Mouse (Mus musculus) MN1 (cell line): ENCODE data around the gene Pcdh9.
"Not testable (repeated sequence)": the region's sequence is repeated elsewhere in the genome, so short reads cannot be mapped to it uniquely, and the experiment has no call there.

Experiments
- DNase-seq: peaks from one replicate; pipeline ENCODE4 v3.0.0-alpha.2; 2016; ENCODE audit warnings: low spot score

The Pcdh9 gene

DNA sequence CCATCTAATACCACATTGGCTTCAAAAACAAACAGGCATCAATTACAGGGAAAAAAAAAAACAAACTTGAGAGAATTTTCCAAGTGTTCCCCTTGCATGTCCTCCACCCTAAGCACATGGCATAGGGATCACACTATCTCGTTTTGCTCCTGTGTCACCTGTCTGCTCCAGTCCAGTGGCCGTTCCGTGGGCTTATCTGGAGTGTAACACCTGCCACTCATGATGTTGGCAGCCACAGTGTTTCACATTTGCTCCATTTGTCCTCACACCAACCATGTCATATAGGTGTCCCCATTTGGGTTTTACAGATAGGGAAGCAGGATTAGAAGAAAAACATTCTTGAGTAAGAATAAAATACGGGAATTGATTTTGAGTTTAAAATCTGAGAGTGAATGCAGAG lies 514.3 kb downstream of the Pcdh9 start:
- DNase-seq: no peak

DNA sequence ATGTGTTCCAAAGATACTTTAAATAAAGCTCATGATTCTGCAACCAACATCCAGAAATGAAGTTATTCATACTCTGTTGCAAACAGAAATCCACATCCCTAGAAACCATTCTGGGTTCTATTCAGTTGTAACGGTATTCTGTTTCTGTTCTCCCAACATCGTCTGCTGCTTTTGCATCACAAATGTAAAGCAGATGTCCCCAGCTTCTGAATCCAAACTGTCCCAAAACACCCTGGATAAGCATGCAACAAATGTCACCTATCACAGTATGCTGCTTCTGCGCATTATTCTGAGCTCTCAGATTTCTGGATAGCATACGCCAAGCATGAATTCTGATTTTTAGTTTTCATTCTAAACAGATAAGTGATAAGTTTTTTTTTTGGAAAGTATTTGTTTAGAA lies 516.3 kb downstream of the Pcdh9 start:
- DNase-seq: no peak

DNA sequence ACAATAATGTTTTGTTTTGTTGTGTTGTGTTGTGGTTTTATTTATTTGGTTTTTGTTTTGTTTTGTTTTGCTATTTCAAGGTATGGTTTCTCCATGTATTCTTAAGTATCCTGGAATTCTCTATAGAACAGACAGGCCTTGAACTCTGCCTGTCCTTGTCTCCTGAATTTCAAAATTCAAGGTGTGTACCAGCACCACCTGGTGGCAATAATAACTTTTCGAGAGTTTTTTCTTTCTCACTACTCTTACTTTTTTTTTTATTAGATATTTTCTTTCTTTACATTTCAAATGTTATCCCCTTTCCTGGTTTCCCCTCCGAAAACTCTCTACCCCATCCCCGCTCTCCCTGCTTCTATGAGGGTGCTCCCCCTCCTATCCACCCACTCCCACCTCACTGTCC lies 536.3 kb downstream of the Pcdh9 start:
- no peak for DNase-seq

DNA sequence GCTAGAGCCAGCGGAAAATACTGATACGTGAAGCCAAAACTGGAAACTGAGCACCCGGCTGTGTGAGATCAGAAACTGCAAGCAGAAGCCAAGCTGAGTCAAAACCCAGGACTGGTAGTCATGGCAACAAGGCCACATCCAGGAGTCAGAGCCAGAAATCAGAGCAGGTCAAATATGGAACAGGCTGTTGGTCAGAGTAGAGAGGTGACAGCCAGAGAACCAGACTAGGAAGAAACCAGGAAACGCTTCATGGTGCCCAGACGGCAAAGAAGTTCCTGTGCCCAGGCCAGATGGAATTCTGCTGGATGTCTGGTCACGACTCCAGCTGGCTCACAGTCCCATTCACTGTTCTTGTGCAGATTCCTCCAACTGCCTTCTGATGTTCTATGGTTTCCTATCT lies 539.6 kb downstream of the Pcdh9 start:
- peak; percentile 7 for DNase-seq

DNA sequence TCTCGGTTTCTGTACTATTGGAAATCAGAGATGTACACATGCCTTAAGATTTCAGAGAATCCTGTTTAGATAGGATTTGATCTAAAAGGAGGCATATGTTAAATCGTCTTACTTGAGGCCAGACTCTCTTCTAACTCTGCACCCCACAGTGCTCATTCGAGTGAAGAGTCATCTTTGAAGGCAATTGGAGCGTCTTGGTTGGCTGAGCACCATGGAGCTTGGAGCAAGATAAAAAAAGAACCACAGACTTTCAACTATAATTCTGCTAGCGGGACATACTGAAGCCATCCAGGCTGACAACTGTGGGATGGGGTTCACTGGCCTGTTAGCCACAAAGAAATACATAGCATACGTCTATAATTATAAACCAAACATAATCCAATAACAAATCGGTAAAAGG lies 541.3 kb downstream of the Pcdh9 start:
- no peak for DNase-seq

DNA sequence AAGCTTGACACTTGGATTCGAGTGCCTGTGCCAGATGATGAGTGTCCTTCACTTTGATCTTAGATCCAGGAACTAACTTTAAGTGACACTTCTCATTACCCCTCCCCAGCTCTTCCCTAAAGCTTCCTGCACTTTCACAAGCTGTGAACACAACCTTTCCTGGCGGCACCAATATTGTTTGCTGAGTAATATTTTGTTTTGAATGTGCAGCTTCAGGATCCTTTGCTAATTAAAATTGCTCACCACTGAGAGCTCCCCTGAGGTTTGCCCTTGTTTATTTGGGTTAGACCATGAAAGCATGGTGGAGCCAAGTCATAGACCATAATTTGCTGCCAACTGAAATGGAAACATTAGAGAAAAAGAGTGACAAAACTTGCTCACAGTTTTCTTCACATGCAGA lies 543.4 kb downstream of the Pcdh9 start:
- DNase-seq: no peak

DNA sequence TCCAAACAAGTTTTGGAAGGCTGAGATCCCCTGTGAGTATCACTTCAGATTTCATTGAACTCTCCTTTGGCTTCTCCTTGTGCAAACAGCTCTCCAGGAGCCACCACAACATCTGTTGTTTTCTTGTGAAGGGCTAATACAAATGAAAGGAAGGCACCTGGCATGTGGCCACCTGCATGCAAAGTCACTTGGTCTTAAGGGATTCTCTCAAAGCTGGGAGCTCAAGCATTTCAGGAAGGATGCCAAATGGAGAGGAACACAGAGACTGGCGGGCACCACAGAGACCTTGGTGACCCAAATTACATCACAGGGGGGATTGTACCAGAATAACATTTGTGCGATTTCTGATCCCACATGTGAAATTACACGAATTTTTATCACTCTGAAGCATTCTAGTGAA lies 547.7 kb downstream of the Pcdh9 start:
- DNase-seq: no peak

DNA sequence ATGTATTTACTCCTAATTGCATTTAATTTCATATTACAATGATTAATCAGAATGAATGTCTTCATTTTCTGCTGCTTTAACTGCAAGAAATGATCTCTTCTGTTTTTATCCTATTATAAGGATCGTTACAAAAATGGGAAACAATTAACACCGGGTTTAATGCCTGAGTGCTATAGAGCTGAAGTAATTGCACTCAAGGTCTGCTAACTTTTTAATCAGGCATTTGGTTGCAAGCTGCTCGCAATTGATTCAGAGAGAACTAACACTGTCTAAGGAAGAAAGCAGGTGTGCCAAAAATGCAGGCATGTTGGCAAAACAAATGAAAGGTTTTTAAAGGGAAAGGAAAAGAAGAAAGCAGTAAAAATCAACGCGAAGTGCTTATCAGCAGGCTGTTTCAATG lies 549.1 kb downstream of the Pcdh9 start:
- DNase-seq: no peak

DNA sequence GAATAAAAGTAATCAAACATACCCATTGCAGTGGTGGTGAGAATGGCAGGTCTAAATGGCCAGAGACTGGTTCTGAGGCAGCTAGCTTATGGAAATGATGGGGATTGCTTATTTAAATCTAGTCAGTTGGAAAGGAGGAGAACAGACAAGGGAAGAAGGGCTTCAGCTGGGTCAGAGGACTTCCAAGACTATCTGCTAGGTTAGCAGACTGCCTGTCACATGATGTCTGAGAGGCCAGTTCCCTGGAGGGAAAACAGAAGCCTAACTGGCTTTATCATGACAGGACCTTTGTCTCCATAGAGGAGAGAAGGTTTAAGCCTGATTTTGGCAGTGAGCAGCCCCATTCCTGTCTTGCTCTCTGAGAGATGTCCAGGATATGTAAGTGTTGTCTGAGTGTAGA lies 561.2 kb downstream of the Pcdh9 start:
- DNase-seq: no peak

DNA sequence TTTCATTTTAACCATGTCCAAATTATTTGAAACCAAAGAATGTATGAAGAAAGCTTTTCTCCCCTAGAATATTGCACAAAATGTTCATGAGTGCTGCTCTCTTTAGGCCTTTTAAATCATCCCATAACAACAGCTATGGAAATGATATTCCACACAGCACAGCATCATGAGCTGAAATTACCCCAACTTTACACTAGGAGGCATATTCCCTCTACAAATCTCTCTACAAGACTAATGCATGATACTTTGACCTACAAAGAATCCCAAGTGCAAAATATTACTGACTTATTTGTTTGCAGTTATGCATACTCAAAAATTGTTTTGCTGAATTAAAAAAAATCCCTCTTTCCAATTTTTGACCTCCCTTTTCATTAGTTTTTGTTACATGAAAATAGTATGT lies 573.1 kb downstream of the Pcdh9 start:
- DNase-seq: no peak

DNA sequence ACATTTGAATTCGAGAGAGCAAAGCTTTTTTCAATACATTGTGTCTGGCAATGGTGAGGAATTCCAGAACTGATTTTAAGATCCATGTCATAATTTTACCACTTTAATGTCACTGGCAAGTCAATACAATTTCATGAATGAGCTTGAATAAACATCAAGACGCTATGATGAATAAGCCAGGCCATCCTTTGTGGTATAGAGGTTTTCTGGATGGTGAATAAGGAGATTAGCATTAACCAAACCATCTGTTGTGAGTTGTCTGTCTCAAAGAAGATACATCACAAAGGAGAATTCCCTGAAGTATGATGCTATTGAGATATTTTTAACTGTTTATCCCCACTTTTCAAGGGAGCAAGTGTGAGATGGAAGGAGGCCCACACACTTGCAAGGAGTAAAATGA lies 602.1 kb downstream of the Pcdh9 start:
- no peak for DNase-seq

DNA sequence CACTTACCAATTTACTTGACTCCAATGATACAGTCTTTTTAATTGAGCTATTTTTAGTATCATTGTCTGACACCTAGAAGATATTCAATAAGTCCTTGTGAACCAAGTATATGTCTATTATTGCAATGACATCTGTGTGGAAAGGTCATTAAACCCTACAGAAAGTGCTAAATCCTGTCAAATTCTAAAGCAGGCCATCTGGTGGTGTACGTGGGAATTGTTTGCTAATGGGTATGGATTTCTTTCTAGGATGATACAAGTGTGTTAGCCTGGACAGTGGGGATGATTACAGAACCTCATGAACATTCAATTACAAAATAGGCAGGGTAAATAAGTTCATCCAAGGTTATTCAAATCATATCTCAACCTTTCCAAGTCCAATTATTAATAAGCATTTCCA lies 602.8 kb downstream of the Pcdh9 start:
- DNase-seq: no peak

DNA sequence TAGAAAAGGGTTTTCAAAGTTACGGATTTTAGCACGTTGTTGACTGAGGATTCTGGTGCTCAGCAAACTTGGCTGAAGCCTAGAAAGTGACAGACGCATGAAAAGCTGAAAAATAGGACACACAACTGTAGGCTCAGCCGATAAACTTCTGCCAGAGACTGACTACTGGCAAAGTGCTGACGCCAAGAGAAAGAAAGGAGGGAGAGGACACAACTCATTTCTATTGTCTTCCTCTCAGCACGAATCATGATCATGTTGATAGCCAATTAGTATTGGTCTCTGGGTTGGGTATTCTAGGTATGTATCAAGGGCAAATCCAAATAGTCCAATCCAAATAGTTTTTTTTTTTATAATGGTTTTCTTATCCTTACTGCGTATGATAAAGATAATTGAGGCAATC lies 605.3 kb downstream of the Pcdh9 start:
- no peak for DNase-seq

DNA sequence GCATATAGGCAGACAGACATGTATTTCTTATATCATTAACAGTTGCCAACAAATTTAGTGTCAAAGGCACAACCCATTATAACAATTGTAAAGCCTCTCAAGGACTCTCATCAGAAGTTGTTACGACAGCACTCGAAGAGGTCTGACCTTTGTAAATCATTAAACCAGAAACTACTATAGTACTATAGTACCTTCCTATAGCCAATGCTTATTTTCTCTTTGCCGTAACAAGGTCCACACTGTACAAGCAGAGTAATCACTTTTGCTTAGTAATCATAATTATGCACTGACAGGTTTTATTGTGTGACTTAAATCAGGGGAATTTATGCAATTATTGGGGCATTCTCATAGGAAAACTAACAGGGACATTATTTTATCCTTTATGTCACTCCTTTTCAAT lies 606.5 kb downstream of the Pcdh9 start:
- DNase-seq: no peak

DNA sequence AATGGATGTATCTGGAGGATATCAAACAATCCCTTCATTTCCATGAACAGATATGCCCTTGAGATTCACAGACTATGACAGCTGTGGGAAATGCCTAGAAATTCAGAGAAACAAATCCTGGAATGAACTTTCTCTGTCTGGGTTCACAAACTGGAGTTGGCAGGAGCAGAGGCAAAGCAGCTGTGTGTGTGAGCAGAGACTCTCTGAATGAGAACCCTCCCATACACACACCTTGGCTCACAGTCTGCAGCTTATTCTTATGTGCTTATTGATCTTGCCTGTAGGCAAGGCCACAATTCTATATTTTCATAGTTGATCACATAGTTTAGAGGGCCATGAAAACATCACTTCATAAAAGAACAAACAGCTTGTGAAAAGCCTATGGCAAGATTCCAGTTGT lies 614.8 kb downstream of the Pcdh9 start:
- no peak for DNase-seq

DNA sequence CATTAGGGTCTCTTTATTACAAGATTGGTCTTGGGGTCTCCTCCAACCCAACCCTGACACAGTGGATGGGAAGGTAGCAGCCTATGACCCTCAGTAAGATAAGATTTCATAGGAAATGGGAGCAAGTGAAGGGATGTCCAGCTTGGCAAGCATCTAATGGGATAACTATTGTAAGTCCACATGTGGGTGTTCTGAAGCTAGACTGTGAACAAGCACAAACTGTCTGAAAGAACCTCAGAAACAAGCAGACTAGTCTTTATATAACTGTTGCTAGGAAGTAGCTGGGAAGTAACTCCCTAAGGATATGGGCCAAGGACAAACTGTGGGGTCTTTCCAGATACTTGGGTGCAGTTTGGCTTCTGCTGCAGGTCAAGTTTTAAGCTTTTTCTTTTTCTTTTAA lies 615.7 kb downstream of the Pcdh9 start:
- DNase-seq: no peak

DNA sequence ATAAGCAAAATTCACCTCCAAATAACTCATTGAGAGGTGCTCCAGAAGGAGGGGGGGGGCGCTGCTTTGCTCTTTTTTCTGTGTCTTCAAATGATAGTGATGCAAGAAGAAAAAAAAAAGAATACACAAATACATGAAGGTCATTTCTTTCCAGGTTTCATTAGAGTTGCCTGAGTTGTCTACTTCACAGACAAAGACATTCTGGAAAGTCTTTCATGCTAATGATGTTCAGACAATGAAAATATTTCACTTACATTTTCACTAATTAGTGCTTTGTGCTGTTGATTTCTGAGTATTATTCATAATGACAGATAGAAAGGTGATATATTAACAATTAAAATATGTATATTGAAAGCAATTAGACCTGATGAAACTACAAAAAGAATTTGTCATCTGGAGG lies 637.1 kb downstream of the Pcdh9 start:
- no peak for DNase-seq

DNA sequence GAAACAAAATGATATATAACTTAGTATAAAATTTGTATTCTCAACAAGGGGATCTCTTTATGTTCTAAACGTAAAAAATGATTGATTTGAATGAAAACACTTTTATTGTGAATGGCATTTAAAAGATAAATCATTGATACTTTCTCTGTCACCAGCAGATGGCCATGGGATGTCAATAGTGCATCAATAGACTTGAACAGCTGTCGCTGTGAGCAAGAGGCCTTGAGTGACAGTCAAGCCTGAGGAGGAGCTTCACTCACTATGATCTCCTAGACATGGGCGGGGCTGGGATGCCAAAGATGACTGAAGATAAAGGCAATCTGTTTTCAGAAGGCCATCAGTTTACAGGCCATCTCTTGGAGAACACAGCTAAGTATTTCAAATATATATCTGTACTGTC lies 650.2 kb downstream of the Pcdh9 start:
- DNase-seq: no peak

DNA sequence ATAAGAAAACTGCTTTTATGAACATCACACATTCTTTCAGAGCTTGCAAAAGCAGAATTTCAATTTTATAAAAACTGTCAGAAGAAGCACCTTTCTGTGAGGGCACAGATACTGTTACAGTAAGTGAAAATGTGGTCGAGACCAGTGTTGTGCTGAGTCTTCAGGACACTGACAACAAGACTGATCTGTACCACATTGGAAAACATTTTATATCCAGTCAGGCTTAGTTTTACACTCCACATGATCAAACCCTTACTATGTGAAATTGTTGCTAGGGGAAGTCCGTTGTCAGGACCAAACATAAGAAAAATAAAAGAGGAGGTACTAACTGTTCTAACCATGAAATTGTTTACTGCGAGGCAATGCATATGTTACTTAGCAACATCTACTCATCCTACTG lies 656.1 kb downstream of the Pcdh9 start:
- DNase-seq: no peak

DNA sequence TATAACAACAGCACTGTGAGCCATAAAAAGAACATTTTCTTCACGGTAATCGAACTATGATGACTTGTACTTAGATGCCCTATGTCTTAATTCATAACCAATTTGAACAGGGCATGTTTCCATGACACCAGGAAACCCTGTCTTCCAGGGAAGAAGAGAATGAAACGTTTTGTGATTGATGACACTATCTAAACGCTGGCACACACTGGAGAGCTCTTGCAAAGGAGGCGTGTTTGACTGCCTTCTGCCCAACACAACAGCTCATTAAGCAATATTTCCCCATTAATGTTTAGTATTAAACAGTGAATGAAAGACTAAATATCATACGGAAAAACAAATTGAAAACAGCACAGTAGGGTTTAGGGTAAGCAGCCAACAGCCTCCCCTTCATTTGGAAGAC lies 656.9 kb downstream of the Pcdh9 start:
- DNase-seq: no peak

DNA sequence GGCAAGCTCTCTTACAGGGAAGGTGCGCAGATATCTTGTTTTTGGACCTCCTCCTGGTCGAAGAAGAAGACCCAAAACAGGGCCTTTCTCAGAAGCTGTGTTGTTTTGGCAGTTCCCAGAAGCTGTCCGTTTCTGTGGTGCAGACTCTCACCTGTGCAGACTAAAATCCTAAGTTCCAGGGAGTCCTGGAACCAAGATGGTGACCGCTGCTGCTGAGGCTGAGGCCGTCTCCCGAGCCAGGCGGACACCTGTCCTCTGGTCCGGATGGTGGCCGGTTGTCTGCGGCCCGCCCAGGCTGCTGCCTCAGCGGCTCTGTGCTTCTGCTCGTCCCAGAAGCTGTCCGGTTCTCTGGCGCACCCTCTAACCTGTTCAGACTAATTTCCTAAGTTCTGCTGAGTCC lies 675.6 kb downstream of the Pcdh9 start:
- not testable (repeated sequence) for DNase-seq

DNA sequence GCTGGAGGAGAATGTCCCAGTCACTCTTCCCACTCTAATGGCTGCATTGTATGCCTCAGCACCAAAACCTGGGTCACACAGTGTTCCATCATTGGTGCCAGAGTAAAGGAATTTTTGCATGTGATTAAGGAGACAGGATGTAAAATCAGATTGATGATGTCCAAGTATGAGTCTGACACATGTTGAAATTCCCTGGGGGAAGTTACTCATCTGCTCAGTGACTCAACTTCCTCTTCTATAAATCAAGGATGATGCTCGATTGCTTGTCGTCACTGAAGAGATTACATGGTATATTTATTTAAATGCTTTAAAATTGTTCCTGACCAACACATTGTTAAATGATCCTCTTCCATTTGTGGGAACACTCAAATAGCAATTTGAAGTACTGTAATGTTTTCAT lies 690.7 kb downstream of the Pcdh9 start:
- DNase-seq: no peak

DNA sequence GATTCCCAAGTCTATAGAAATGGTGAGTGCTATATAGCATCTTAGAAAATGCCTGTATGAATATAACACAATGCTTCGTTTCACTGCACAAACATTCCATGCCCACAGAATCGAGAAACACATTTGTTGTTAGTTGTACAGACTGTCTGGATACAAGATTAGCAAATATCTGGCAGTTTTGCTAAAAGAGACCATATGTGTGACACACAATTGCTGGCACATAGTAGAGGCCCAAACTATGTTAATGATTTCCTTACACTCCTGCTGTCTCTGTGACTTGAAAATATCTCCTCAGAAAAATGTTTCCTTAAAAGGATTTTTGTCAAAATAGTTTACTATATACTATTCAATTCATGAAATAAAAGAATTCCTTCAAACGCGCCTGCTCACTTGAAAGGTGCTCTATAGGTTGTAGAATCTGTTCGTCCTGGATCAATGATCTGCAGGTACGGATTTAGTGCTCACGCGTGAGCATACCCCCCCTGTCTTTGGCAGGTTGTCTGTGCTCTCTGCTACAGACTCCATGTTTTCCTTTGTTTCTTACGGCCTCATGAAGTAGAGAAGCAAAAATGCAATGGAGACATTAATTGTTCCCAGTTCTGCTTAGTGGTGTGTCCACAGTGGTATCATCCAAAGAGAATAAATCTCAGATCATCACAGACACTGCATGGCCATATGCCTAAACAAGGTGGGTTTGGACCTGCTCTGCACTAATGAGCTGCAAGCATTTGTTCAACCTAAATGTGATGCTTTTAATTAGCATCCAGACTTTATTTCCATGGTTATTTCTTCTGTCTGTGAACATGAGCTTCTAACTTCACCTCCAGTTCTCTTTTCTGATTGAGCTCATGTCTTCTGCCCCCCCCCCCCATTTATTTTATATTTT lies 707.6 kb downstream of the Pcdh9 start:
- no peak for DNase-seq

DNA sequence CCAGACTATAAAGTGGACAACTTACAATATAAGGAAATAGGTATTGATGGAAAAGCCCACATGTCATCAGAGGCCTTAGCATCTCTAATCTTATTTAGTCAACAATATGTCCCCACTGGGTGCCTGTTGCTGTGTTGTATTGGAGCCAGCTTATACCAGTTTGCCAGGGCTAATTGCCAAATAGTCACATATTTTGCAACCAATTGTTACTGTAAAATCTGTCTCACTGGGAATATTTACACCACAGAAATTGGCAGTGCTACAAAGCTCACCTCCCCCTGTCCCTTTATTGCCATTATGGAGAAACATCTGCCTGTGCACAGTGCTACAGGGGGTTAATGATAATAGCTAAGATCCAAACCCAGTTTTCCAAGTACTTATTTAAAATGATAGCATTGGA lies 721.3 kb downstream of the Pcdh9 start:
- no peak for DNase-seq
